Mouse (Mus musculus): ENCODE results near the gene Dclre1a. TPM values are rescaled to one million over a fixed set of nuclear protein-coding genes. Genes with fewer than 3 reads are reported as not detected.
"Not testable (repeated sequence)": the region's sequence is repeated elsewhere in the genome, so short reads cannot be mapped to it uniquely, and the experiment has no call there.

Dclre1a gene
- total RNA-seq, 2 experiments from 2014 or later, result 21.4 to 36.1 TPM

DNA sequence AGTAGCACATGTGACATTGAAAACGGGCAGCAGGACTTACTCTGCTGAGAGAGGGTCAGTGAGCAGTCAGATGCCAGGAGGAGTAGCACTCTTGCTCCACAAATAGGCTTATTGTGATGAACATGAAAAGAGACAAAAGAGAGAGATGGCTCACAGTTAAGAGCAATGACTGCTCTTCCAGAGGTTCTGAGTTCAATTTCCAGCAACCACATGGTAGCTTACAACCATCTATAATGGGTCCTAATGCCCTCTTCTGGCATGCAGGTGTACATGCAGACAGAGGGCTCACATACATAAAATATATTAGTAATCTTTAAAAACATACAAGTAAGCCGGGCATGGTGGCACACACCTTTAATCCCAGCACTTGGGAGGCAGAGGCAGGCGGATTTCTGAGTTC, 5.2 kb upstream of the Dclre1a start:
- ATAC-seq (replicated peaks; ENCODE audit: poor library complexity, severe bottlenecking), result no peak

- no peak for ATAC-seq (replicated peaks; ENCODE audit: poor library complexity, severe bottlenecking)
Measured at GRCm38 (mm10) chr19:56549033-56549680, 1.1 kb upstream of the Dclre1a start.

GRCm38 (mm10) chr19:56548230-56549032, 409 bp upstream of the Dclre1a start, which contains the start of gene Nhlrc2:
Gene Nhlrc2 (plus strand): TSS chr19:56548261.
- peak; percentile 91 for ATAC-seq (replicated peaks; ENCODE audit: poor library complexity, severe bottlenecking)

GRCm38 (mm10) chr19:56546031-56546430, 2.0 kb downstream of the Dclre1a start:
- ATAC-seq (replicated peaks; ENCODE audit: poor library complexity, severe bottlenecking), result no peak

DNA sequence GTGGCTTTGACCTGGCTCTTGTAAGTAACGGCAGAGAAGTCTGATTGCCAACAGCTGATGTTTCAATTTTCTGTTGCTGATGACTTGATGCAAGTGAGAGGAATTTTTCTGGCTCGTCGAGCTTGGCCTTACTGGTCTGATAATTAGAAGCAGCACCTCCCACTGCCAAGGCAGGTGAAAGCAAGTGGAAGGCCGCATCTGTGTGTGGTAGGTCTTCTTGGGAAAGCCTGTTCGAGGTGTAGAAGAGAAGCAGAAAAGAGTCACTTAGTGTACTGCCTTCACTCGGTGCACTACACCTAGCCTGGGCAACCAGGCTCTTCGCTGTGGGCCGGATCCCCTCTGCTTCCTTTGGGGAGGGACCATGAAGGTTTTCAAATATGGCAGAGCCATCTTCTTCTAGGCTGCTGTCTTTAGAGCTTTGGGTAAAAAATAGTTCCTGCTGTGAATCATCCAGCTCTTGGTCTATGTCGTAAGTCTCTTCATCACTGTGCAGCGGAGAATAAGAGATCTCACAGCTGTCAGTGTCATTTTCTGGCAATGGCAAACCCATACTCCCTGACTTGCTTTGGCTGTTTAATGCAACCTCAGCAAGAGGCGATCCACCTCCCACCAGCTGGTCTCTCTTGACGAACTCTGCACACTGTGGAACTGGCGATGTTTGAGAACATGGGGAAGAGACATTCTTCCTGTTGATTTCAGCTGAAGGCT, 3.2 kb downstream of the Dclre1a start:
- no peak for ATAC-seq (replicated peaks; ENCODE audit: poor library complexity, severe bottlenecking)

DNA sequence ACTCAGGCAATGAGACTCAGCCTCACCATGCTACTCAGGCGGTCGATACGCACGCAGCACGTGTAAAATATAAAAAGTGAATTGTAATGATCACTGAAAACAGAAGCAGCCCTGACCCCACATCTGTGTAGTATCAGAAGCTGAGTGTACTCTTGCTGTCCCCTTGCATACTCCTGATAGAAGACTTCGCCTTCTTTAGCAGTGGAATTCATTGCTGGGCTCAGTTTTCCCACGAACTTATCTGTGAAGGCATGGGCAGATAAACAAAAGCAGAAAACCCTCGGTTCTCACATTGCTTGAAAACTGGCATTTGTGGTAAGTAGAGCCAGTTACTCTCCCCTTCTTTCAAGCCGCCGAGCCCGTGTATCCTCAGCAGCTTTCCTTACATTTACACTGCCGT, 4.7 kb downstream of the Dclre1a start:
- no peak for ATAC-seq (replicated peaks; ENCODE audit: poor library complexity, severe bottlenecking)

DNA sequence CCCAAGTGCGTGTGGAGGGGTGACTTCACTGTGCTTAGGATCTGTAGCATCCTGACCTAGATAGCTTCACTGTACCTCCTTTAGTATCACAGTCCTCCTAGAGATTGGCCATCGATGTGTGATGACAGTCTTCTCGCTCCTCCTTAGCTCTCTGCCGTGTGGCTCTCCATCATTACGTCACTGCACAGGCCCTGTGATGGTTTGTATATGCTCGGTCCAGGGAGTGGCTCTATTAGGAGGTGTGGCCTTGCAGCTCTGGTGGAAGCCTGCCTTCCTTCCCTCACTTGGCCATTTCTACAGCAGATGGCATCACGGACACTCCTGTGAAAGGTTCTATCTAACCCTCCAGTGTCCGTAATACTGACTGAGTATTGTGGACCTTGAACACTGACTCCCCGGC, 12.3 kb downstream of the Dclre1a start:
- peak; percentile 33; the same call in 1 of the 2 replicates for ATAC-seq (replicated peaks; ENCODE audit: poor library complexity, severe bottlenecking)

- peak; percentile 81 for ATAC-seq (replicated peaks; ENCODE audit: poor library complexity, severe bottlenecking)
Measured at GRCm38 (mm10) chr19:56535064-56535463, 13.0 kb downstream of the Dclre1a start.

DNA sequence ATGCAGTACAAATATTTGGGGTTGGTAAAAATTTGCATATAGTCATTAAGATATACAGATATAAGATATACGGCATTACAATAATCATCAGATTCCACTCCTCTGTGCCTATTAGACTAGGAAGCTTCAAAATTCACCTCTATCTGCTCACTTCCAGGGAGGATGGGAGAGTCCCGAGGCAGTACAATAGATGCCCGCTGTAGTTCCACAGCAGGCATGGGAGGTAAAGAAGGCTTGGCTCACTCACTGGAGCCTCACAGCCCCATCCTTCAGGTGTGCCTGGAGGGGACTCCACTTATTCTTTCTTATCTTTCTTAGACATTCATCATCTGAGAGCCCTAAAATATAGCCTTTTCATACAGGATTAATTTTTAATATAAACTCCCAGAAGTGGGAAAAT, 13.7 kb downstream of the Dclre1a start:
- ATAC-seq (replicated peaks; ENCODE audit: poor library complexity, severe bottlenecking), result no peak

DNA sequence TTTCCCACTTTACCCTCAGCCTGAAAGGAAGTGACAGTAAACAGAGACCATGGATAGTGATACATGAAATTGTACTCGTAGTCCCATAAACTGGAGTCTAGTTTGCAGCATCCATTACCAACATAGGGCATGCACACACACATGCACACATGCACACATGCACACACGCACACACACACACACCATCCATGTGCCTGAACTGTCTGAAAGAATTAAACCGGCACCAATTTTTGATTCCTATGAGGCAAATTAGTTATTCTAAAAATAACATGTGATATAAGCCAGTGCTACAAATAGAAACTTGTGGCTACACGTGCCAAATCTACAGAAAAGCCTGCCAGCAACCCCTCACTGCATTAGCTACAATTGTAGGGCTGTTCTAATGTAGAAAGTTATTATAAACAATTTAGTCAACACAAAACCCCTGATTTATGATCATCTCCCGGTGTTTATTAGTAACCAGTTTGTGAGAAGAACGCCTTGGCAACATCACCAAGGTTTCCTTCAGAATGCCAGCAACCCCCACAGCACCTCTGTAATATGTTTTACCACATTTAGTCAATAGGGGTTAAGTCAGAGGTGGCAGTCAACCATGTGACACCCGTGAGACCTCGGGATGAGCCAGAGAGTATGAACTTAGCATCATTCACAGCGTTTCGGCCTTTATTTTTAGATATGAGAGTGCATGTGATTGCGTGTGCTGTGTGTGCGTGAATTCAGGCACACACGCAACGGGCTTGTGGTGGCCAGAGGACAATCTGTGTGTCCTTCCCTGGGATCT, 14.5 kb downstream of the Dclre1a start:
- no peak for ATAC-seq (replicated peaks; ENCODE audit: poor library complexity, severe bottlenecking)

- no peak for ATAC-seq (replicated peaks; ENCODE audit: poor library complexity, severe bottlenecking)
Measured at GRCm38 (mm10) chr19:56531251-56531650, 16.8 kb downstream of the Dclre1a start.

DNA sequence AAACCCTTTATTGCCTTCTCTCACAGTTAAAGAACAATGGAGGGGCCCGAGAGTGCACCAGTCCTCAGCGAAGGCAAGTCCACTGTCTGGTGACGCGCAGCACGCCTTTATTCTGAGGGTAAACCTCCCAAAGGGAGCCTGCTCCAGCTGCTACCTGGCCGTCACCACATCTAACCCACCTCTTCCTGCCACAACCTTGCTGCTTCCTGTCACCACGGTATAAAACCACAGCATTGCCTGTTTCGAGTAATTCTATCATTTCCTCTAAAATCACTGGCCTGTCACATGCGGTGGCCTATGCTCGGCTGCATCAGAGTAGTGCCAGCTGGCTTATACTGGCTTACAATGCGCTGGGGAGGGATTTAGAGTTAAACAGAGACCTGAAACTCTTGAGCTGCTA, 17.5 kb downstream of the Dclre1a start:
- peak; percentile 83 for ATAC-seq (replicated peaks; ENCODE audit: poor library complexity, severe bottlenecking)

DNA sequence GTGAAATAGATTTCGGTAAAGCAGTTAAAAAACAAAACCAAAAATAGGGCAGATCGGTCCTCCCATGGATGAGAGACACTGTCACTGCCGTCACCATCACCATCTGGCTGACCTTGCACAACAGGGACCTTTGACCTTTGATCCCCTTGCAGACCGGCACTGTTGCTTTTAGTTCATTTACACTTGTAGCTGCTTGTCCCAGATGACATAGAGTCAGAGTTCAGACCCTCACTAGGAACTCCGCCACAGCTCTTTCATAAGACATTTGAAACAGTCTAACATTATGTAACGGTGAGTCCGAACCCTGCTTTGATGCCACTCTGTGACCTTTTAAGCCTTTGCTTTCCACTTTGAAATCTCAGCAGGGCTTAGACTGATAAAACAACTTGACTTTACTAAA, 28.6 kb downstream of the Dclre1a start:
- not testable (repeated sequence) for ATAC-seq (replicated peaks; ENCODE audit: poor library complexity, severe bottlenecking)

- ATAC-seq (replicated peaks; ENCODE audit: poor library complexity, severe bottlenecking), result not testable (repeated sequence)
Measured at GRCm38 (mm10) chr19:56513527-56513926, 34.5 kb downstream of the Dclre1a start.

- not testable (repeated sequence) for ATAC-seq (replicated peaks; ENCODE audit: poor library complexity, severe bottlenecking)
Measured at GRCm38 (mm10) chr19:56511207-56511606, 36.8 kb downstream of the Dclre1a start.

DNA sequence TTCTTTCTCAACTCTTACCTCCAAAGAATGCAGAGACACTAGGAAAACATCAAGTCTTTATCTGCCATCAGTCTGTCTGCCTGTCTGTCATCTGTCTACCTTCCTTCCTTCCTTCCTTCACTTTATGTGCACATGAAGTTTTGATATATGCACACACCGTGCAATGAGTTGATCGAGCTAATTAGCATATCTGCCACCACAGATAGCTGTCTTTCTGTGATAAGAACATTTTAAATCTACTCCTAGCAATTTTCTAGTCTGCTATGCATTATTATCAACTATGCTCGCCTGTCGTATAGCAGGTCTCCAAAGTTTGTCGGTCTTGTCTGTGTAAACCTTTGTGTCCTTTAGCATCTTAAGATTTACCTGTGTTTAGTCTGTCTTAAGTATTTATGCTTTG, 44.5 kb downstream of the Dclre1a start:
- ATAC-seq (replicated peaks; ENCODE audit: poor library complexity, severe bottlenecking), result not testable (repeated sequence)

DNA sequence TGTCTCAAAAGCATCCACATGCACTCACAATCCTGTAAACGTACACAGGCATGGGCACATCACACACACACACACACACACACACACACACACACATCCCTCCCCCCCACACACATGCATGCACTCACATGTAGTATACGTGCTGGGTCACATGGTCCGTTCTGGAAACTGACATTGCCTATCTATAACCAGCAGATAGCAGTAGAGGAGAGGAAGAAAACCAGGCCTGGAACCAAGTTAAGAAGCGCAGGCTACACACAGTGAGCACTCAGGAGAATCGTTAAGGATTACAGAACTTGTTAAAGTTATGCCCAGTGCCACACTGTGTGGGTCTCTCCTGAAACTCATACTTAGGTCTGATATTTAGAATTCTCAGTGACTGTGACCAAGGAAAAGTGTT, 45.0 kb downstream of the Dclre1a start:
- ATAC-seq (replicated peaks; ENCODE audit: poor library complexity, severe bottlenecking), result not testable (repeated sequence)

DNA sequence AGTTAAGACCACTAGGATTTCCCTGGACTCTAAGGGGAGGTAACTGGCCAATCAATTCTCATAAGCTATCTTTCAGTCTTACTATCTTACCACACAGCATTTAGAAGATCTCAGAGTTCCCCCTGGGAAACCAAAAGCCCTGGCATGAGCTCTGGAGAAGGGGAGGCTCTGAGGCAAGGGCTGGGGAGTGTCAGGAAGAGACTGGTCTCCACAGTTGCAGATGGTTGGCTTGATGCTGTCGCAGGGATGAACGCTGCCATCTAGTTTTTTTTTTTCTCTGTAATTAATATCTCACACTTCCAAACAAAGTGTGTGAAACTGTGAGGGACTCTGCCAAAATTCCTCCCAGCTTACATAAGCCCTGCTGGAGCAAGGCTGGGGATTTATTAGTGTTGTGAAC, 53.9 kb downstream of the Dclre1a start:
- not testable (repeated sequence) for ATAC-seq (replicated peaks; ENCODE audit: poor library complexity, severe bottlenecking)

DNA sequence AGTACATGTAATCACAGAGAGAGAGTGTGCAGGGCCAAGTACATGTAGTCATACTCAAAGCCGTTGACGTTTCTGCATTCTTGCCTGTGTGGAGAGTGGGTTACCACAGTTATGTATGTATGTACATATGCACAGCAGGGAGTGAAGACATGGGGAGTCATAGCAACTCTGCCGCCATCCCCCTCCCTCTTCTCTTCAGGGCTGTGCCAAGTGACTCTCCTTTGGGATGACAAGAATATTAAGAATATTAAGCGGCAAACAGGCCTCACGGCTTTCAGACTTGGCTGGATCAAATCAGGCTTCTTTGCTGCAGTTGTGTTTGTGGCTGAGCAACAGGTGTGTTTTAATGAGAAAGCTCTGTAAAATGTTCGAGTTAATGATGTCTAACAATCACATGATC, 58.4 kb downstream of the Dclre1a start:
- ATAC-seq (replicated peaks; ENCODE audit: poor library complexity, severe bottlenecking), result no peak

- peak; percentile 69 for ATAC-seq (replicated peaks; ENCODE audit: poor library complexity, severe bottlenecking)
Measured at GRCm38 (mm10) chr19:56487339-56487738, 60.7 kb downstream of the Dclre1a start.

Measured in granulocyte monocyte progenitor cell, adult 5-6 weeks (primary cell).